ENCODE assay signal across 7 mouse cellular contexts in genomic region chr2:130629839-130630203, GRCm38 (mm10). TPM values are rescaled to one million over a fixed set of nuclear protein-coding genes. Genes with fewer than 3 reads are reported as not detected.
A peak's percentile ranks its signal among the peaks of the same experiment; 100 is the strongest.
DNase-seq lines count a peak whose midpoint lies in the region; ATAC-seq and TF ChIP-seq lines count a peak whose summit lies in the region.

TSS of gene Fastkd5 (minus strand) at chr2:130630027.
TSS of gene Ubox5 (minus strand) at chr2:130630038.

- H3K4me1 ChIP-seq in intestine, embryonic 16.5 days (ENCODE audit: control insufficient read depth, insufficient read depth, low read length): peaks cover 15% of the 10 kb centered on the region
- H3K4me1 ChIP-seq in midbrain, embryonic 12.5 days: peaks cover 25% of the 10 kb centered on the region
- H3K4me1 ChIP-seq in small intestine, adult 2 months (ENCODE audit: control insufficient read depth, insufficient read depth, insufficient read length, low read length): peaks cover 7% of the 10 kb centered on the region

- peaks cover 5% of the 10 kb centered on the region for H3K27me3 ChIP-seq in intestine, embryonic 16.5 days (replicated peaks; ENCODE audit: control insufficient read depth, insufficient read depth, low read length)
- peaks cover 30% of the 10 kb centered on the region for H3K27me3 ChIP-seq in midbrain, embryonic 12.5 days
- H3K27me3 ChIP-seq in small intestine, adult 2 months (ENCODE audit: control insufficient read depth, insufficient read depth, low read length): no peaks in the 10 kb centered on the region

- no peaks in the 10 kb centered on the region for H3K36me3 ChIP-seq in intestine, embryonic 16.5 days (ENCODE audit: control insufficient read depth, insufficient read depth, low read length)
- H3K36me3 ChIP-seq in midbrain, embryonic 12.5 days: peaks cover 22% of the 10 kb centered on the region
- H3K36me3 ChIP-seq in small intestine, adult 2 months (ENCODE audit: control insufficient read depth, insufficient read depth, low read length): peaks cover 9% of the 10 kb centered on the region

- H3K9ac ChIP-seq in intestine, embryonic 16.5 days (ENCODE audit: low read depth, low read length): peak within 1 kb of the TSS; percentile 95
- H3K9ac ChIP-seq in midbrain, embryonic 12.5 days (replicated peaks): peak within 1 kb of the TSS; percentile 88

- intact Hi-C loops in left cerebral cortex, postnatal 4 days (cut with DNase I): no loop called here

- peak; percentile 36; the same call in 1 of the 2 replicates for TF ChIP-seq POLR2A in small intestine, adult 2 months (IDR thresholded peaks at IDR 0.05; ENCODE audit: low read depth, low read length)

- H3K27ac ChIP-seq in intestine, embryonic 16.5 days (ENCODE audit: low read length): peak within 1 kb of the TSS; percentile 73
- H3K27ac ChIP-seq in midbrain, embryonic 12.5 days (replicated peaks): peak within 1 kb of the TSS; percentile 58
- H3K27ac ChIP-seq in small intestine, adult 2 months (ENCODE audit: insufficient read depth, low read depth, low read length): peak within 1 kb of the TSS; percentile 3

- no peaks in the 10 kb centered on the region for H3K9me3 ChIP-seq in intestine, embryonic 16.5 days (ENCODE audit: control insufficient read depth, low read length)
- no peaks in the 10 kb centered on the region for H3K9me3 ChIP-seq in midbrain, embryonic 12.5 days

- peak; percentile 85 for DNase-seq in adrenal gland, adult 8-10 months
- peak; percentile 89 for DNase-seq in embryo, embryonic 9.5 days (ENCODE audit: extremely low spot score)
- DNase-seq in gastrocnemius, postnatal 4 days (ENCODE audit: low spot score in 2 of 2): peak; percentile 87 to 95
- peak; percentile 91 for DNase-seq in left cerebral cortex, postnatal 4 days

- WGBS in intestine, embryonic 16.5 days: under 1% methylated on average over 19 of the region's 25 CpGs
- WGBS in midbrain, embryonic 12.5 days: under 1% methylated on average over 25 of the region's 25 CpGs
- under 1% methylated on average over 25 of the region's 25 CpGs for WGBS in small intestine, adult 2 months

- TF ChIP-seq CTCF in small intestine, adult 2 months (IDR thresholded peaks at IDR 0.05; ENCODE audit: extremely low read depth, insufficient read length, insufficient replicate concordance, low read depth, low read length): no peak

- H3K4me2 ChIP-seq in intestine, embryonic 16.5 days (ENCODE audit: low read depth, low read length): peak within 1 kb of the TSS; percentile 72
- peak within 1 kb of the TSS; percentile 95 for H3K4me2 ChIP-seq in midbrain, embryonic 12.5 days (replicated peaks)

- peak within 1 kb of the TSS; percentile 97 for H3K4me3 ChIP-seq in intestine, embryonic 16.5 days (ENCODE audit: low read length)
- H3K4me3 ChIP-seq in midbrain, embryonic 12.5 days: peak within 1 kb of the TSS; percentile 96
- peak within 1 kb of the TSS; percentile 93 for H3K4me3 ChIP-seq in small intestine, adult 2 months (ENCODE audit: low read depth, low read length)

- peak; percentile 87 for ATAC-seq in intestine, embryonic 16.5 days
- ATAC-seq in midbrain, embryonic 12.5 days (ENCODE audit: low FRiP score, low read depth): peak; percentile 85

RNA-seq across cellular contexts. Expression of gene Fastkd5, which starts in this region (rescaled TPM):
- total RNA-seq in adrenal gland, adult 8-10 months (2022): 10 to 100 TPM in 3 of 4 experiments, 1 to 10 TPM in 1; 8.5 to 13.6 (median 11.8) TPM
- total RNA-seq in gastrocnemius, postnatal 4 days (2021): 1 to 10 TPM; 7.3 to 8.2 TPM
- 15.5 and 16.2 TPM in 2 replicates for polyA plus RNA-seq in intestine, embryonic 16.5 days (2015; fragmentation: Nextera tagmentation; extraction: Ambion mirVana)
- total RNA-seq in left cerebral cortex, postnatal 4 days (2021): 1 to 10 TPM; 7.8 to 9.7 TPM
- polyA plus RNA-seq in midbrain, embryonic 12.5 days (2016; fragmentation: Nextera tagmentation; extraction: Ambion mirVana): 18.9 and 19.3 TPM in 2 replicates
- 0.70 and 0.74 TPM in 2 replicates for polyA plus RNA-seq in small intestine, adult 2 months (2012; rRNA removed)

RNA-seq across cellular contexts. Expression of gene Ubox5, which starts in this region (rescaled TPM):
- total RNA-seq in adrenal gland, adult 8-10 months (2022): 1 to 10 TPM; 6.6 to 8.8 (median 7.7) TPM
- total RNA-seq in gastrocnemius, postnatal 4 days (2021): 1 to 10 TPM; 5.9 TPM
- polyA plus RNA-seq in intestine, embryonic 16.5 days (2015; fragmentation: Nextera tagmentation; extraction: Ambion mirVana): 11.7 and 12.0 TPM in 2 replicates
- total RNA-seq in left cerebral cortex, postnatal 4 days (2021): 1 to 10 TPM; 8.8 to 9.1 TPM
- polyA plus RNA-seq in midbrain, embryonic 12.5 days (2016; fragmentation: Nextera tagmentation; extraction: Ambion mirVana): 14.4 and 15.2 TPM in 2 replicates
- polyA plus RNA-seq in small intestine, adult 2 months (2012; rRNA removed): 2.0 and 3.4 TPM in 2 replicates

Comparison
In these comparisons a context has a peak if more than half of its experiments do, and no peak if none do; other contexts are left out.
1. Peak in every context shown above with its lines: DNase-seq, ATAC-seq, H3K4me3 ChIP-seq and H3K27ac ChIP-seq.
2. H3K27ac ChIP-seq: peak in every context shown above with its lines; median percentile 73 in intestine, embryonic 16.5 days; 58 in midbrain, embryonic 12.5 days; 3 in small intestine, adult 2 months.